Mouse (Mus musculus) forebrain, embryonic 13.5 days (tissue): ENCODE results near the gene 1600012H06Rik. TPM values are rescaled to one million over a fixed set of nuclear protein-coding genes. Genes with fewer than 3 reads are reported as not detected.
A peak's percentile ranks its signal among the peaks of the same experiment; 100 is the strongest.
"Not testable (repeated sequence)": the region's sequence is repeated elsewhere in the genome, so short reads cannot be mapped to it uniquely, and the experiment has no call there.

Experiments used
- ATAC-seq: fragments of 200-750 bp; cut with Nextera tagmentation; 2 replicates; pipeline ENCODE4 v1.8.0; 2017
- H3K27ac ChIP-seq: fragments of 300-500 bp; sonication (generic); 2 replicates; pipeline ENCODE4 v1.5.1; 2015; ENCODE audit warnings: inconsistent platforms, mild to moderate bottlenecking, moderate library complexity
- H3K27me3 ChIP-seq: fragments of 300-500 bp; sonication (generic); 2 replicates; pipeline ENCODE4 v1.6.1; 2015; ENCODE audit warnings: mild to moderate bottlenecking, inconsistent platforms
- H3K36me3 ChIP-seq: fragments of 300-500 bp; sonication (generic); 2 replicates; pipeline ENCODE4 v1.6.1; 2015; ENCODE audit warnings: mild to moderate bottlenecking, inconsistent platforms; ENCODE audit not compliant: poor library complexity, severe bottlenecking
- H3K4me1 ChIP-seq: fragments of 300-500 bp; sonication (generic); 2 replicates; pipeline ENCODE4 v1.6.1; 2015; ENCODE audit warnings: inconsistent platforms
- H3K4me2 ChIP-seq: fragments of 300-500 bp; sonication (generic); 2 replicates; pipeline ENCODE4 v1.6.1; 2015; ENCODE audit warnings: inconsistent platforms, mild to moderate bottlenecking, moderate library complexity
- H3K4me3 ChIP-seq: fragments of 300-500 bp; sonication (generic); 2 replicates; pipeline ENCODE4 v1.5.1; 2015; ENCODE audit warnings: mild to moderate bottlenecking, inconsistent platforms
- H3K9ac ChIP-seq: fragments of 300-500 bp; sonication (generic); 2 replicates; pipeline ENCODE4 v1.6.1; 2015; ENCODE audit warnings: mild to moderate bottlenecking, inconsistent platforms
- H3K9me3 ChIP-seq: fragments of 300-500 bp; sonication (generic); replicated peaks from 2 replicates; pipeline ENCODE4 v1.6.1; 2016; ENCODE audit warnings: inconsistent platforms
- WGBS: fragments of 180-500 bp; shearing (Covaris S2); methylation state at CpG from one replicate; pipeline ENCODE4 v1.1.7; 2015; 5-methylcytosine and 5-hydroxymethylcytosine counted together
- polyA plus RNA-seq: library from polyadenylated mRNA; unstranded; fragments of >200 nt; fragmentation: Nextera tagmentation; extraction: Ambion mirVana; gene quantifications from 2 replicates; pipeline ENCODE4 v1.2.1, GENCODE M21; 2015

Gene 1600012H06Rik
- polyA plus RNA-seq, 1 experiment from 2014 or later = 28.8 TPM

GRCm38 (mm10) chr17:14949161-14949827 is 6.3 kb downstream of the 1600012H06Rik start:
- H3K4me2 ChIP-seq = no peak overlapping the region
- 87% methylated on average over 7 of the region's 7 CpGs for WGBS
- H3K9ac ChIP-seq = no peak overlapping the region
- H3K27ac ChIP-seq = no peak overlapping the region
- no peak for ATAC-seq
- no peak overlapping the region for H3K4me3 ChIP-seq
- peaks cover 66% of the 10 kb centered on the region for H3K36me3 ChIP-seq
- H3K4me1 ChIP-seq = peaks cover 11% of the 10 kb centered on the region
- no peaks in the 10 kb centered on the region for H3K9me3 ChIP-seq
- no peaks in the 10 kb centered on the region for H3K27me3 ChIP-seq

DNA sequence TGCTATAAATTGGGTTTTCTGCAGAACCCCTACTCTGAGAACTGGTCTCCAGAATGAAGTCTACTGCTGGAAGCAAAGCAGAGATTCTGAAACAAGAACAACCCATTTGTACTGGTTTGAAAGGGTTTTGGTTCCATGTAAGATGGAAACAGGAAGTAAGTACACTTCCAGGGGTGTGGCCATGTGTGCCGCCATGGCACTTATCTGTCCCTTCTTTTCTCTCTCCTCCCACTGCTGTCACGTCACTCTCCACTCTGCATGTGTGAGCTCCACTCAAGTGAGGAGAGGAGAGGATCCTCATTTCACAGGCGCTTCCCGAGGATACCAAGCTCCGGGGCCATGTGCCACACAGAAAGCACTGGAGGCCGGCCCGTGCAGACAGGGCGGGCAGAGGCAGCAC is 10.5 kb downstream of the 1600012H06Rik start:
- WGBS = 91% methylated on average over 8 of the region's 8 CpGs
- H3K9me3 ChIP-seq = no peaks in the 10 kb centered on the region
- no peaks in the 10 kb centered on the region for H3K27me3 ChIP-seq
- H3K27ac ChIP-seq = no peak overlapping the region
- H3K4me2 ChIP-seq = no peak overlapping the region
- H3K36me3 ChIP-seq = peaks cover 55% of the 10 kb centered on the region
- H3K4me1 ChIP-seq = no peaks in the 10 kb centered on the region
- no peak for ATAC-seq
- H3K4me3 ChIP-seq = no peak overlapping the region
- H3K9ac ChIP-seq = no peak overlapping the region

DNA sequence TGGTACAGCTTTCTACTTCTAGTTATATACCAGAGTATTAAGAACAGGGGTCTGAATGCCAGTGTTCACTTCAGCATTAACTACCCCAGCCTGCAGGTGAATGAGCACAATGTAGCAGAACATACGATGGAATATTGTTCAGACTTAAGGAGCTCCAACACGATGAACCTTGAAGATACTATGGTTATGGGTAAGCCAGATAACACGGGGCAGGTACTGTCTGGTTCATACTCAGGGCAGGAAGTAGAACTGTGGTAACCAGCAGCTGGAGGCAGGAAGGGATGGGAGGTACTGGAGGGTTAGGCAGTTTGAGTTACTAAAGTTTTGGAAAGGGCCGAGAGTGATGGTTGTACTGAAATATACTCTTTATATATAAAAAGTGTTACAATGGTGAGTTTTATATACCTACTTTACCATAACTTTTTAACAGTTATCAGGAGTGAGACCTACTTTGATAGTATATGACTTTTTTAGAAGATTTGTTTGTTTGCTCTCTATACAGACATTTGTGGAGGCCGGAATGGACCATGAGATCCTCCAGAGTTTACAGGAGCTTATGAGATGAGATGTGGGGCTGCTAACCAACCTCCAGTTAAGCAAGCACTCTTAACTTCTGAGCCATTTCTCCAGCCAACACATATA is 15.8 kb downstream of the 1600012H06Rik start:
- Histone ChIP-seq H3K4me2 (no peak overlapping the region), H3K9me3 (no peaks in the 10 kb centered on the region), H3K27me3 (no peaks in the 10 kb centered on the region), H3K27ac (no peak overlapping the region), H3K36me3 (peaks cover 9% of the 10 kb centered on the region), H3K4me1 (peaks cover 13% of the 10 kb centered on the region), H3K4me3 (no peak overlapping the region), H3K9ac (no peak overlapping the region)
- WGBS = 89% methylated on average over 5 of the region's 5 CpGs
- ATAC-seq = no peak

- H3K9me3 ChIP-seq = no peaks in the 10 kb centered on the region
- H3K9ac ChIP-seq = peak overlapping the region; percentile 60
- 24% methylated on average over 3 of the region's 3 CpGs for WGBS
- peak overlapping the region; percentile 76 for H3K4me3 ChIP-seq
- H3K36me3 ChIP-seq = 0 out of 2 replicates have a peak, but pooled peaks cover 3% of the 10 kb centered on the region
- H3K27ac ChIP-seq = no peak overlapping the region
- peaks cover 13% of the 10 kb centered on the region for H3K4me1 ChIP-seq
- no peak for ATAC-seq
- H3K4me2 ChIP-seq = peak overlapping the region; percentile 63
- no peaks in the 10 kb centered on the region for H3K27me3 ChIP-seq
Measured at GRCm38 (mm10) chr17:14959979-14960378, 17.0 kb downstream of the 1600012H06Rik start.

- H3K9ac ChIP-seq = peak overlapping the region; percentile 83
- H3K4me1 ChIP-seq = peaks cover 13% of the 10 kb centered on the region
- ATAC-seq = peak; percentile 7
- 0 out of 2 replicates have a peak, but pooled peaks cover 3% of the 10 kb centered on the region for H3K36me3 ChIP-seq
- 0 out of 2 replicates have a peak overlapping the region, but pooled peaks have one; percentile 57 for H3K27ac ChIP-seq
- H3K4me2 ChIP-seq = peak overlapping the region; percentile 95
- WGBS = 0% methylated on average over 17 of the region's 23 CpGs
- H3K9me3 ChIP-seq = no peaks in the 10 kb centered on the region
- H3K27me3 ChIP-seq = no peaks in the 10 kb centered on the region
- peak overlapping the region; percentile 76 for H3K4me3 ChIP-seq
Measured at GRCm38 (mm10) chr17:14960520-14960919, 17.5 kb downstream of the 1600012H06Rik start.

DNA sequence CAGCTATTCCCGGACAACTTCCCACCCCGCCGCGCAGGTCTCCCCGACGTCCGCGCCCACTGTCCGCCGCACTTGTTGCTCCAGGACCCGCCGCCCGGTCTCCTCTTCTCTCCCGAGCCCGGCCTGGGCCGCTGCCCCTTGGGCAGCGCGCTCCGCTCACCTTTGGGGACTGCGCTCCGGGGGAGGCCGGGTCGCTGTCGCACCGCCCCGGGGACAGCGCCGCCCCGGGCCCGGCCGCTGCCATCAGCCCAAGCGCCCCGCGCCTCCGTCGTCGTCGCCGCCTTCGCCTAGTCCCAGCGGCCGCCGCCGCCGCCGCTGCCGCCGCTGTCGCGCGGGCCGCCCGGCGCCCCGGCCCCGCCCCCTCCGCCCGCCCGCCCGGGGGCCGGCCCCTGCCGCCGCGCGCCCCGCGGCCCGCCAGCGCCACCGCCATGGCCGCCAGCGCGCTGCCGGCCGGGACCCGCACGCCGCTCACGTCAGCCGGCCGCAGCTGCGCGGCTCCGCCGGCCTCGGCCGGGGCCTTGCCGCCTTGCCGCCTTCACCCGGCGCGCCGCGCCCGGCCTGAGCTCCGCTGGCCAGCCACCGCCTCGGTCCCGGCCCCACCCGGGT is 18.1 kb downstream of the 1600012H06Rik start, which contains the start of gene Phf10:
TSS of gene Phf10 (minus strand) at position 323 of the 606 bp plus-strand sequence.
- peak within 1 kb of the TSS; percentile 76 for H3K4me3 ChIP-seq
- peak within 1 kb of the TSS; percentile 83 for H3K9ac ChIP-seq
- H3K27ac ChIP-seq = peak within 1 kb of the TSS; percentile 57; the same call in 1 of the 2 replicates
- H3K9me3 ChIP-seq, H3K27me3 ChIP-seq, H3K36me3 ChIP-seq: not testable (repeated sequence)
- peak; percentile 79 for ATAC-seq
- peak within 1 kb of the TSS; percentile 95 for H3K4me2 ChIP-seq
- H3K4me1 ChIP-seq = peaks cover 13% of the 10 kb centered on the region
- under 1% methylated on average over 26 of the region's 100 CpGs for WGBS

DNA sequence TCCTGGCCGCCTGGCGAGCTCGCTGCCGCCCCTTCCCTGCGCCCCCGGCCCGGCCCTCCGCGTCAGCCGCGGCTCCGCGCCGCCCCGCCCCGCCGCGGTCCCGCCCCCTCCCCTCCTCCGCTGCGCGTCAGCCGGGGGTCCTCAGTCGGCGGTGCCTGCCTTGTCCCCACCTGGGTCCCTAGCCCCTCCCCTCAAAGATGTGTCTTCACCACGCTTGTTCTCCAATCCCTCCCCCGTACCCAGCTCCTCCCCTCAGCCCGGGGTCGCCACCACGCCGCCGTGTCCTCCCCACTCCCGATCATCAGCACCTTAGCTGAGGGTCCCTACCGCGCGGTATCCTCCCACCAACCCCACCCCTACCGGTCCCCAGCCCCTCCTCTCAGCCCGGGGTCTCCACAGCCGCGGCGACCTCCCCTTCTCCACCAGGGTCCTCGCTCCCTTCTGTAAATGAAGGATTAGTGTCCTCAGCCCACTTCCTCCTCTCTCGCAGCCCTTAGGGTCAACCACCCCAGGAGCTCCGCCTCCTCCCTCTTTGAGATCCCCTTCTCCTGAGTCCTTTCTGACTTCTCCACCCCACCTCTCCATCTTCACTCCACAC is 18.7 kb downstream of the 1600012H06Rik start:
- not testable (repeated sequence) for H3K4me2 ChIP-seq, H3K4me3 ChIP-seq, H3K27me3 ChIP-seq, H3K9ac ChIP-seq, H3K9me3 ChIP-seq, H3K27ac ChIP-seq, H3K36me3 ChIP-seq
- H3K4me1 ChIP-seq = peaks cover 13% of the 10 kb centered on the region
- WGBS = no CpG with 5 or more reads among the region's 44 CpGs
- peak; percentile 95 for ATAC-seq

DNA sequence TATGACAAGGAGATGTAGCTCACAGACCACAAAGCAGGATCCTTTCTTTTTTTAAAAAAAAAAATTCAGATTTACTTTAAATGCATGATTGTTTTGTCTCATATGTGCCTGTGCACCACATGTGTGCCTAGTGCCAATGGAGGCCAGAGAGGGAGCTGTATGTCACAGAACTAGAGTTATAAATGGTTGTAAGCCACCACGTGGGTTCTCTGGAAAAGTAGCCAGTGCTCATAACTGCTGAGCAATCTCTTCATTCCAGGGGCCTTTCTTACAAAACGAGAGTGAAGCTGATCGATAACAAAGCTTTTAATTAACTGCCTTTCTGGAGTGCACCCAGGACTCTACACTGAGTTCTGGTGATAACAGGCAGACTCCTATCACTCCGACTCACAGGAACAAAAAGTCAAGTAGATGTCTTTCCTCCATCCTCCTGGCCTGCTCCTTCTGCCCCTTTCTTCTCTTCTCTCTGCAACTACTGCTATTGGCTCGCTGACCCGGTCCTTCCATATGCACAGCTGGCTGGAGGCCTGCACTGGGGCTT is 25.5 kb downstream of the 1600012H06Rik start:
- not testable (repeated sequence) for H3K27me3 ChIP-seq, H3K4me1 ChIP-seq, H3K4me3 ChIP-seq, H3K4me2 ChIP-seq, ATAC-seq, H3K9me3 ChIP-seq, H3K9ac ChIP-seq, H3K36me3 ChIP-seq, H3K27ac ChIP-seq
- no CpG with 5 or more reads among the region's 6 CpGs for WGBS

DNA sequence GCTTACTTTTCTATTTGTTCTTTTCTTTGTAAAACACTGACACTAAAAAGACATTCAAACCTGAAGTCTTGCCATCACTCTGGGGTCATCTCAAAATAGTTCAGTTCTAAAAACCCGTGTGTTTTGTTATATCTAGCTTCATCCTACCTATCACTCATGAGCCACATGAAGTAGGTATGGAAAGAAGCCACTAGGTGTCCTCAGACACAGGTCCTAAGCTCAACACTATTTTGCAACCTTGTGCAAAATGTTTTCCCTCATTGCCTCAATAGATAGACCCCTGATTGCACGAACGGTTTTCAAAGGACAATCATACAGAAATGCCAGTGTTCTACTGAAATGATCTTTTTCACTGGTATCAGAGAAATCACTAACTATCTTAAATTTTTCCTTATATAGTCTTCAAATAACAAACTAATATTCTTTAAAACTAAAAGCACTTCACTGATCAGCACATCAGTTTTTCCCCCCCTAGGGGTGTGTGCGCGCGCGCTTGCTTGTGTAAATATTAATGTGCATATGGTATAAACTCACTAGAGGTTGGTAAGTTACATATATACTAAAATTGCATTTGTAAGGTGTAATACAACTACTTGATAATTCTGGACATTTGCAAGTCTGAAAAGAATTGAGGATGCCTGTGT is 34.9 kb downstream of the 1600012H06Rik start:
- not testable (repeated sequence) for H3K4me3 ChIP-seq, H3K27me3 ChIP-seq, ATAC-seq, H3K36me3 ChIP-seq, H3K27ac ChIP-seq, H3K4me1 ChIP-seq, H3K9me3 ChIP-seq, H3K9ac ChIP-seq
- peak overlapping the region; percentile 30; the same call in 1 of the 2 replicates for H3K4me2 ChIP-seq
- 5% methylated on average over 4 of the region's 7 CpGs for WGBS

- ATAC-seq = peak; percentile 99
- H3K27ac ChIP-seq, H3K4me1 ChIP-seq, H3K4me3 ChIP-seq, H3K9ac ChIP-seq, H3K36me3 ChIP-seq, H3K27me3 ChIP-seq, H3K9me3 ChIP-seq: not testable (repeated sequence)
- no CpG with 5 or more reads among the region's 60 CpGs for WGBS
- H3K4me2 ChIP-seq = peak within 1 kb of the TSS; percentile 30; the same call in 1 of the 2 replicates
Measured at GRCm38 (mm10) chr17:14978362-14979038, 35.5 kb downstream of the 1600012H06Rik start, which contains the start of the genes 9030025P20Rik and Gm3417. TSS of gene 9030025P20Rik (plus strand) at chr17:14978468. TSS of gene Gm3417 (minus strand) at chr17:14978790.

- H3K9me3 ChIP-seq, H3K36me3 ChIP-seq, H3K4me2 ChIP-seq, H3K4me3 ChIP-seq, H3K9ac ChIP-seq, H3K27me3 ChIP-seq, H3K4me1 ChIP-seq, ATAC-seq, H3K27ac ChIP-seq: not testable (repeated sequence)
- WGBS = 68% methylated on average over 4 of the region's 5 CpGs
Measured at GRCm38 (mm10) chr17:14990116-14990702, 47.2 kb downstream of the 1600012H06Rik start.
